Mouse (Mus musculus) E14TG2a.4 (cell line): ENCODE data around the gene Mtmr3.

ENCODE experiments used
- CTCF ChIP-seq: conservative IDR thresholded peaks from 2 replicates; pipeline ENCODE4 v1.5.1; 2014; ENCODE audit warnings: low read length
- NANOG ChIP-seq: IDR thresholded peaks from 2 replicates; pipeline ENCODE4 v1.6.1; 2014; ENCODE audit warnings: borderline replicate concordance, low read length, mixed read lengths

GRCm38 (mm10) chr11:4500826-4501225, 93.8 kb downstream of the Mtmr3 start:
- no peak for TF ChIP-seq CTCF
- TF ChIP-seq NANOG: no peak
